Mouse (Mus musculus): ENCODE results near the gene Kcna3. TPM values are rescaled to one million over a fixed set of nuclear protein-coding genes. Genes with fewer than 3 reads are reported as not detected.

The Kcna3 gene
- polyA plus RNA-seq, 1 experiment from 2014 or later: 17.8 TPM

DNA sequence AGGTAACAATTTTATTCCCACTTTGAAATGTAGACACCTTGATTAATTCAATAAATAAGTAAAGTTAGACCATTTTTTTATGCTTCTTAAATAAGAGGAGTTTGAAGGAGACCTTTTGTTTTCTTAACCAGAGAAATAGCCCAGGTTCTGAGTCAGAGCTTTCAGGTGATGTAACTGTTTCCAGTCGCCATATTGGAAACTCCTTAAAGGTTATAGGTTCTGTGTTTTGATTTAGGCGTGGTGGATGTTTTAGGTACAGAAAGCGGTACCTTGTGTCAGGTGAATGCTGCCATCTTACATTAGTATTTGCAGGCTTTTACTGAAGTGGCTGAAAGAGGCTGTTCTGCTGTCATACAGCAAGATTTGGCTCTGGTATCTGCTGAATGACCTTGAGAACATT is 4.4 kb downstream of the Kcna3 start:
- no peak overlapping the region for H3K9ac ChIP-seq (ENCODE audit: low read depth, low read length)
- H3K4me1 ChIP-seq (ENCODE audit: control insufficient read depth, insufficient read depth, low read length): peaks cover 32% of the 10 kb centered on the region
- H3K36me3 ChIP-seq (ENCODE audit: control insufficient read depth, insufficient read depth, low read length): no peaks in the 10 kb centered on the region
- H3K4me2 ChIP-seq (ENCODE audit: low read length): peak overlapping the region; percentile 64
- no peak overlapping the region for H3K27ac ChIP-seq (ENCODE audit: low read length)
- H3K4me3 ChIP-seq (ENCODE audit: low read depth, low read length): peak overlapping the region; percentile 42
- ATAC-seq: no peak
- H3K9me3 ChIP-seq (replicated peaks; ENCODE audit: control insufficient read depth, low read length, poor library complexity, severe bottlenecking): no peaks in the 10 kb centered on the region
- 76% methylated on average over 3 of the region's 3 CpGs for WGBS
- no peaks in the 10 kb centered on the region for H3K27me3 ChIP-seq (ENCODE audit: control insufficient read depth, insufficient read depth, low read depth, low read length)

DNA sequence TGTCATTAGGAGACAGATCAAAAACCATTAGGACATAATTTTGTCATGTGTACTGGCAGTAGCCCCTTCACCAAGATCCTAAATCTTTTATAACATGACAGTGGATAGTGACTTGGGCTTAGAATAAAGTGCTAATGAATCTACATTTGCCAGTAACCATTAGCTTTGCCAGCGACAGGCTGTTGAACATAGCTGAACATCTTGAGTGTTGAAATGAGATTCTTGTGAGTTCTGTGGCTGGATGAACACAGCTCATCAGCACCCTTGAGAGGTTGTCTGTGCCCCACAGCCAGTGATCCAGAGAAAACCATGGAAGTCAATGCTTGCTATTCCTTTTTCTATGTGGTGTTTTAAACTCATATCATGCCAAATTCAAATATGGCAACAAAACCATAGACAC is 5.7 kb downstream of the Kcna3 start:
- Histone ChIP-seq H3K36me3 (ENCODE audit: control insufficient read depth, insufficient read depth, low read length) (no peaks in the 10 kb centered on the region), H3K4me2 (ENCODE audit: low read length) (peak overlapping the region; percentile 63), H3K27ac (ENCODE audit: low read length) (no peak overlapping the region), H3K4me1 (ENCODE audit: control insufficient read depth, insufficient read depth, low read length) (peaks cover 32% of the 10 kb centered on the region), H3K4me3 (ENCODE audit: low read depth, low read length) (peak overlapping the region; percentile 35), H3K9ac (ENCODE audit: low read depth, low read length) (peak overlapping the region; percentile 46; the same call in 1 of the 2 replicates), H3K9me3 (replicated peaks; ENCODE audit: control insufficient read depth, low read length, poor library complexity, severe bottlenecking) (no peaks in the 10 kb centered on the region), H3K27me3 (ENCODE audit: control insufficient read depth, insufficient read depth, low read depth, low read length) (no peaks in the 10 kb centered on the region)
- 72% methylated on average over 1 of the region's 1 CpGs for WGBS
- no peak for ATAC-seq

DNA sequence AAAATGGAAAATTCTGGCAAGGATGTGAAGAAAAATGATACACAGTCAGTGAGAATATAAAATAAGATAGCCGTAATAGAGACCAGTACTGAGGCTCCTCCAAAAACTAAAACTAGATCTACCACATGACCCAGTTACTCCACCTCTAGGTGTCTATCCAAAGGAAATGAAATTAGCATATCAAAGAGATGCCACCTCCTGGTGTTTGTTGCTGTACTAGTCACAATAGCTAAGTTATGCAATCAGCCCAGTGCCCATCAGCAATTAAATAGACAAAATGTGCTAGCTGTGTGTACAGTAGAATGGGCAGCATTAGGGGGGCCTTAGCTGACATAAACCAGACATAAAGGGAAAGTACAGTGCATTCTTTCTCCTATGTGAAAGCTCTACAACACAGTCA is 25.5 kb downstream of the Kcna3 start:
- H3K9me3 ChIP-seq (replicated peaks; ENCODE audit: control insufficient read depth, low read length, poor library complexity, severe bottlenecking): no peaks in the 10 kb centered on the region
- no peak overlapping the region for H3K4me3 ChIP-seq (ENCODE audit: low read depth, low read length)
- ATAC-seq: no peak
- H3K27me3 ChIP-seq (ENCODE audit: control insufficient read depth, insufficient read depth, low read depth, low read length): no peaks in the 10 kb centered on the region
- H3K9ac ChIP-seq (ENCODE audit: low read depth, low read length): no peak overlapping the region
- no peaks in the 10 kb centered on the region for H3K36me3 ChIP-seq (ENCODE audit: control insufficient read depth, insufficient read depth, low read length)
- peaks cover 12% of the 10 kb centered on the region for H3K4me1 ChIP-seq (ENCODE audit: control insufficient read depth, insufficient read depth, low read length)
- no peak overlapping the region for H3K4me2 ChIP-seq (ENCODE audit: low read length)
- 84% methylated on average over 1 of the region's 1 CpGs for WGBS
- no peak overlapping the region for H3K27ac ChIP-seq (ENCODE audit: low read length)

DNA sequence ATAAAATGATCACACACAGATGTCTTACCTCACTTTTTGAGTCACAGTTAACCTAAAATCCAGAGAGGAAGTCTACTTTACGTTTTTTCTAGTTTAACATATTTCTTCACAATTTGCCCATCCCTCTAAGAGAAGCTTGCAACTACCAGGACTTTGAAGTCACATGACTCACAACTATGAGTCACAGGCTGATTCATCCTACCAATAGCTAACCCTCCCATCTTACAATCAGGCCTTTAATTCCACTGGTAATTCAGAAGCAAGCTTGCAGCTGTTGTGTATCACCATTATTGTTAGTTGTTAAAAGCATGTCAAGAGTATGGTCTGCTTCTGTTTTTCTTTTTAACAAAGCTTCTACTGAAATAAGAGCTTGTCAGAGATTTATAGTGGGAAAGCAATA is 26.8 kb downstream of the Kcna3 start:
- ATAC-seq: no peak
- H3K27ac ChIP-seq (ENCODE audit: low read length): no peak overlapping the region
- H3K36me3 ChIP-seq (ENCODE audit: control insufficient read depth, insufficient read depth, low read length): no peaks in the 10 kb centered on the region
- WGBS: 78% methylated on average over 1 of the region's 1 CpGs
- H3K9me3 ChIP-seq (replicated peaks; ENCODE audit: control insufficient read depth, low read length, poor library complexity, severe bottlenecking): no peaks in the 10 kb centered on the region
- no peak overlapping the region for H3K9ac ChIP-seq (ENCODE audit: low read depth, low read length)
- H3K4me3 ChIP-seq (ENCODE audit: low read depth, low read length): no peak overlapping the region
- H3K27me3 ChIP-seq (ENCODE audit: control insufficient read depth, insufficient read depth, low read depth, low read length): no peaks in the 10 kb centered on the region
- no peak overlapping the region for H3K4me2 ChIP-seq (ENCODE audit: low read length)
- H3K4me1 ChIP-seq (ENCODE audit: control insufficient read depth, insufficient read depth, low read length): peaks cover 17% of the 10 kb centered on the region

DNA sequence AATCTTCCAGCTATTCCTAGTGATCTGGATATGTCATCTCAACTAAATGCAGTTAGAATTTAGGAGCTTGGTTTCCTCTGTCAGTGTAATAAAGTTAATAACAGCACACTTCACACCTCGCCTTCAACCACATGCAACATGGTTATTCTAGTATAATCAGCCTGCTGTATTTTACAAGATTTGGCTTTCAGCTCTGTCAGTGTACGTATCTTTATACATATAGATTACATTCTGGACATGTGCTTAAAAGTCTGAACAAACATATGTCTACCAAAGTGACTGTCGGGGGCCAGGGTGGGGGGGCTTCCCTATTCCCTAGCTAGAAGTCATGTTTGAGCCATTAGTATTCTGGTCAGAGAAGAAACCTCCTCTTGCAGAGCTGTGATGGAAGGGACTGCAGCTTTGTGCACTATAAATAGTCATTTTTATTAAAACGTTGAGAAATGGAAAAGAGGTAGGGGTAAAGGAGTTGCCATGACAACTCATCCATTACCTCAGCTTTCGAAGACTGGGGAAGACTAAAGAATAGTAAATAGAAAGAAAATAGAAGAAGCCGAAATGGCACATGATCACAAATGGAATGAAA is 29.6 kb downstream of the Kcna3 start:
- Histone ChIP-seq H3K27ac (ENCODE audit: low read length) (peak overlapping the region; percentile 88), H3K9me3 (replicated peaks; ENCODE audit: control insufficient read depth, low read length, poor library complexity, severe bottlenecking) (no peaks in the 10 kb centered on the region), H3K9ac (ENCODE audit: low read depth, low read length) (no peak overlapping the region), H3K36me3 (ENCODE audit: control insufficient read depth, insufficient read depth, low read length) (no peaks in the 10 kb centered on the region), H3K4me3 (ENCODE audit: low read depth, low read length) (no peak overlapping the region), H3K27me3 (ENCODE audit: control insufficient read depth, insufficient read depth, low read depth, low read length) (no peaks in the 10 kb centered on the region), H3K4me1 (ENCODE audit: control insufficient read depth, insufficient read depth, low read length) (peaks cover 17% of the 10 kb centered on the region), H3K4me2 (ENCODE audit: low read length) (no peak overlapping the region)
- peak; percentile 88 for ATAC-seq
- 27% methylated on average over 6 of the region's 6 CpGs for WGBS

DNA sequence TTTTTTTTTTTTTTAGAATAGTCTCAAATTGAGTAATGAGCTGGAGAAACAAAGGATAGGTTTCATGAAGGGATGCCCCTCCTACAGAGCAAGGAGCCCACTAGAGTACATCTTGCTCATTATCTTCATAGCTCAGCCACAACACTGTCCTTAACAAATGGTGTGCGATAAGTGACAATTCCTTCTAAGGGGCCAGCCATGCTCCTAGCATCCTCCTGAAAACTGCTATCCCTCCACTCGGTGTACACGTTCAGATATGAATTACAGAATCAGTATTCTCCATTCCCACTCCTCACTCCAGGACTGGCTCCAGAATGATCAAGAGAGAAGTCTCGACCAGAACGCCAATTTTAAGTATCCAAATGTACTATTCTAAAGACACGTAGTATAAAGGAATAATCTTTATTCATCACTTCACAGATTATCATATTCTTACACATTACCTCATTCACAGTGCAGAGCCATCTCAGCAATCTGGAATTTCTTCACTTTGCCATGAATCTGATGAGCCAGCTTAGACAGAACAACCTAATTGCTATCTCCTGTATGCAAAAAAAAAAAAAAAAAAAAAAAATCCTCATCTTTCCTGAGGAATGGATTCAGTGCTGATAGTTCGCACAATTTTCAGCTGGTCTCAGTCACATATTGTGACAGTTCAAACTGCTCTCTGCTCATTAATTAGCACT is 30.3 kb downstream of the Kcna3 start:
- Histone ChIP-seq H3K27me3 (ENCODE audit: control insufficient read depth, insufficient read depth, low read depth, low read length) (no peaks in the 10 kb centered on the region), H3K27ac (ENCODE audit: low read length) (peak overlapping the region; percentile 88), H3K4me3 (ENCODE audit: low read depth, low read length) (no peak overlapping the region), H3K9me3 (replicated peaks; ENCODE audit: control insufficient read depth, low read length, poor library complexity, severe bottlenecking) (no peaks in the 10 kb centered on the region), H3K9ac (ENCODE audit: low read depth, low read length) (no peak overlapping the region), H3K4me1 (ENCODE audit: control insufficient read depth, insufficient read depth, low read length) (peaks cover 17% of the 10 kb centered on the region), H3K36me3 (ENCODE audit: control insufficient read depth, insufficient read depth, low read length) (no peaks in the 10 kb centered on the region), H3K4me2 (ENCODE audit: low read length) (peak overlapping the region; percentile 26)
- WGBS: 41% methylated on average over 7 of the region's 7 CpGs
- peak; percentile 77 for ATAC-seq

DNA sequence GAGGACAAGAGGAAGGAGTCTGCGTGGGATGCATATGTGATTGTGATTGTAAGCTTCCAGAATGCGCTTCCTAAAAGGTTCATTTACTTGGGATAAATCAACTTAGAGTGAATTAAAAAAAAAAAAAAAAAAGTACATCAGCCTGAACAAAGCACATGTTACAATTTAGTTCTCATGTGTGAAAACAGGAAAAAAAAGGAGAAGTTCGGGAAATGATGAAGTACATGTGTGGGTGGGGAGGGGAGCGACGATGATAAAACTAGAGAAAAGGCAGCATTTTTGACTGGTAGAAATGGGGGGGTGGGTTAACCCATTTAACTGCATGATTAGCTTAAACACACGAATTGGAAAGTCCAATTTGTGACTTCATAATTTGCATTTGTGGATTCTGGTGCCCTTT is 31.3 kb downstream of the Kcna3 start:
- peak overlapping the region; percentile 88 for H3K27ac ChIP-seq (ENCODE audit: low read length)
- H3K9me3 ChIP-seq (replicated peaks; ENCODE audit: control insufficient read depth, low read length, poor library complexity, severe bottlenecking): no peaks in the 10 kb centered on the region

DNA sequence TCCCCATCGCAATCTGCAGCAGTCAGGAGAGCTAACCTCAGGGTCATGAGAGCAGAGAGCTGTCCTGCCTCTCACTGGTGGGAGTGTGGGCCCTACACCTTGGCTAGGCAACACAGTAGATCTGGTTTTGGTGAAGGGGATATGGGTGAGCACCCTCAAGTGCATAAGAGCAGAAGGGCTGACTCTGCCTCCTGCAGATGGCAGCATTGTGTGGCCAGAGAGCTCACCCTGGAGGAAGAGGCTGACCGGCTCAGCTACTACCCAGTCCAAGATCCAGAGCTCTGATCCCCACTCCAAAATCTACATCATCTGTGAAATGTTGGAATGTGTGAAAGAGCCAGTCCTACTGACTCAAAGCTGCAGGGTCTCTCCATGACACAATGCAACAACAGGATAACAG is 37.9 kb downstream of the Kcna3 start:
- H3K9ac ChIP-seq (ENCODE audit: low read depth, low read length): no peak overlapping the region
- ATAC-seq: no peak

More for the DNA sequence above, 31.3 kb downstream of the Kcna3 start:
- H3K4me2 ChIP-seq (ENCODE audit: low read length): no peak overlapping the region
- ATAC-seq: no peak
- 82% methylated on average over 6 of the region's 6 CpGs for WGBS
- no peaks in the 10 kb centered on the region for H3K27me3 ChIP-seq (ENCODE audit: control insufficient read depth, insufficient read depth, low read depth, low read length)
- no peak overlapping the region for H3K4me3 ChIP-seq (ENCODE audit: low read depth, low read length)
- no peaks in the 10 kb centered on the region for H3K36me3 ChIP-seq (ENCODE audit: control insufficient read depth, insufficient read depth, low read length)
- H3K9ac ChIP-seq (ENCODE audit: low read depth, low read length): no peak overlapping the region
- peaks cover 17% of the 10 kb centered on the region for H3K4me1 ChIP-seq (ENCODE audit: control insufficient read depth, insufficient read depth, low read length)

DNA sequence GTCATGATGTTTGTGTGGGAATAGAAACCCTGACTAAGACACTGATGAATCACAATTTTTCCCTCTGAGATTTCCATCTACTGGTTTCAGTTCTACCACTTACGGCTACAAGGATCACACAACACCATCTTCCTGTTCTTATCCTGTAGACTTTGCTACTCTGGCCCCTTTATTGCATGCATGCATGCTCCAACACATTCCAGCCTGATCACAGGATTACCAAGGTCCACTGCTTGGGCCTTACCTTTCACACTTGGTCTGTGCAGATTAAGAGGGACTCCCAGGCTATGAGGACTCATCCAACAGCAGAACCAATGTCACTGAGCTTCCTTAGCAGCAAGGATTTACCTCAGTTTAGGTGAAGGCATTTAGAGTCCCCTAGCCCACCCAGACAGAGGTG is 39.7 kb downstream of the Kcna3 start:
- H3K36me3 ChIP-seq (ENCODE audit: control insufficient read depth, insufficient read depth, low read length): no peaks in the 10 kb centered on the region
- H3K9me3 ChIP-seq (replicated peaks; ENCODE audit: control insufficient read depth, low read length, poor library complexity, severe bottlenecking): no peaks in the 10 kb centered on the region
- ATAC-seq: no peak
- no peak overlapping the region for H3K4me3 ChIP-seq (ENCODE audit: low read depth, low read length)
- WGBS: 93% methylated on average over 1 of the region's 1 CpGs
- no peaks in the 10 kb centered on the region for H3K27me3 ChIP-seq (ENCODE audit: control insufficient read depth, insufficient read depth, low read depth, low read length)
- H3K4me1 ChIP-seq (ENCODE audit: control insufficient read depth, insufficient read depth, low read length): no peaks in the 10 kb centered on the region
- H3K27ac ChIP-seq (ENCODE audit: low read length): no peak overlapping the region
- H3K9ac ChIP-seq (ENCODE audit: low read depth, low read length): no peak overlapping the region
- no peak overlapping the region for H3K4me2 ChIP-seq (ENCODE audit: low read length)

More for the DNA sequence above, 37.9 kb downstream of the Kcna3 start:
- Histone ChIP-seq H3K4me3 (ENCODE audit: low read depth, low read length) (no peak overlapping the region), H3K9me3 (replicated peaks; ENCODE audit: control insufficient read depth, low read length, poor library complexity, severe bottlenecking) (no peaks in the 10 kb centered on the region), H3K27ac (ENCODE audit: low read length) (no peak overlapping the region), H3K4me2 (ENCODE audit: low read length) (no peak overlapping the region), H3K36me3 (ENCODE audit: control insufficient read depth, insufficient read depth, low read length) (no peaks in the 10 kb centered on the region), H3K4me1 (ENCODE audit: control insufficient read depth, insufficient read depth, low read length) (no peaks in the 10 kb centered on the region), H3K27me3 (ENCODE audit: control insufficient read depth, insufficient read depth, low read depth, low read length) (no peaks in the 10 kb centered on the region)
- 73% methylated on average over 2 of the region's 2 CpGs for WGBS

All from midbrain, embryonic 16.5 days (tissue).